Mouse (Mus musculus) adrenal gland, adult 8-10 months (tissue): ENCODE data around the gene Zfp148. TPM values are rescaled to one million over a fixed set of nuclear protein-coding genes. Genes with fewer than 3 reads are reported as not detected.

ENCODE experiments used
- DNase-seq: peaks from one replicate; pipeline ENCODE4 v3.0.0; 2022
- total RNA-seq, 4 experiments: library from RNA; stranded (reverse); gene quantifications; 2 replicates each; pipeline ENCODE4 v1.2.4; 2022

The Zfp148 gene
- total RNA-seq, 4 experiments from 2014 or later: 52.2 to 82.0 (median 73.8) TPM

DNA sequence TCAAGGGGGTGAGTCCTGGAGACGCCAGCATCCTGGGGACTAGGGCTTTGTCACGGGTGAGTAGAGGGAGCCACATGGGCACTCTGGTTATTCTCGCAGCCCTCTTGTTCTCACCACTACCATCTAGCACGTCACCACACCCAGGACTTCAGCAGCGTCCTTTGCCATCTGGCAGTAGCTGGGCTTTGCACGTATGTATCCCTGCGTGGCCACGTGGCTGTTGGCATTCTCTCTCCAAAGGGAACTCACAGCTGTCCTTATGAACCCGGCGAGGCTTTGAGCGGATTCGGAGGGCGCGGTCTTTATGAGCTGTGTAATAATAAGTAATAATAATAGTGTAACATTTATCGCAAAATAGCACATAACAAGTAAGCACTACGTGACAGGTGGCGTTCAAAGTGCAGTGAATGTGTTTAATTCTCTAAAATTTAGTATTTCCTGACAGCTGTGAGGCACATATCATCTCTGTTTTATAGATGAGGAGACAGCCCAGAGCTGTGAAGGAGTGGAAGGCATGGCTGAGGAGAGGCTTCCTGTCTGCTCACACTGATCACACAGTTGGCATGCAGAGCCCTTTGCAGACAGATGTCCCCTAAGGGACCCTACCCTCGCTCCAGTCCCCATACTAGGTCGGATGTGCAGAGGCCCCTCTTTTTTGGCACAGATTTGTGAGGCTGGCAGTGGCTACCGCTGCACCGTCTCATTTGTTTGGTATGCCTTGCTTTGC is 157.0 kb downstream of the Zfp148 start:
- DNase-seq: no peak

DNA sequence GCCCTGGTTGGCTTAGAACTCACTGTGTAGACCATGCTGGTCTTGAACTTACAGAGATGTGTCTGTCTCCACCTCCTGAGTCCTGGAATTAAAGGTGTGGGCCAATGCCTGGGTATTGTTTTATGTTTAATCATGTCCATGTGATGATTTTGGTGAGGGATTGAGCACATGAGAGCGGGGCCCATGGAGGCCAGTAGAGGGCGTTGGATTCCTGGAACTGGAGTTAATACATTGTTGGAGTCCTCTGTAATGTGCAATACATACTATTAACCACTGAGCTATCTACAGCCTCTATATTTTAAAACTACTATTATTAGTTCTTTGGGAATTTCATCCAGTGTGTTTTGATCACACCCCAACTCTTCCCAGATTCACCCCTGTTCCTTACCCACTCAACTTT is 163.7 kb downstream of the Zfp148 start:
- no peak for DNase-seq

DNA sequence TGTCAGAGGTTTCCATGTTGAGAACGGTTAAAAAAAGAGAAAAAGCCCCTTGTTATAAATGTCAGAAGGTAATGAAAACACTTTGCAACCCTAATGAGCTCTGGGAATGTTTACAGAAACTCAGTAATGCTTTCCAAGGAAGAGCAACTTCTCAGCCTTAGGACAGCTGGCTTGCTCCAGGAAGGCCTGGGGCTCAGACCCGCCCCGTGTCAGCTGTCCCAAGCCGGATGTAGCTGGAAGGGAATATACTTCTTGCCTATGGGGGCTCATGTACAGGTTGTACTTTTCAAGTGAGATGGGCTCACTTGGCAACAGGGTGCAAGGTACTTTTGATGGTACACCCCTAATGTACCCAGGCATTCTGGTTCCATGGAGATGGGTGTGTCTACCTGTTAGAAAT is 164.9 kb downstream of the Zfp148 start:
- no peak for DNase-seq

DNA sequence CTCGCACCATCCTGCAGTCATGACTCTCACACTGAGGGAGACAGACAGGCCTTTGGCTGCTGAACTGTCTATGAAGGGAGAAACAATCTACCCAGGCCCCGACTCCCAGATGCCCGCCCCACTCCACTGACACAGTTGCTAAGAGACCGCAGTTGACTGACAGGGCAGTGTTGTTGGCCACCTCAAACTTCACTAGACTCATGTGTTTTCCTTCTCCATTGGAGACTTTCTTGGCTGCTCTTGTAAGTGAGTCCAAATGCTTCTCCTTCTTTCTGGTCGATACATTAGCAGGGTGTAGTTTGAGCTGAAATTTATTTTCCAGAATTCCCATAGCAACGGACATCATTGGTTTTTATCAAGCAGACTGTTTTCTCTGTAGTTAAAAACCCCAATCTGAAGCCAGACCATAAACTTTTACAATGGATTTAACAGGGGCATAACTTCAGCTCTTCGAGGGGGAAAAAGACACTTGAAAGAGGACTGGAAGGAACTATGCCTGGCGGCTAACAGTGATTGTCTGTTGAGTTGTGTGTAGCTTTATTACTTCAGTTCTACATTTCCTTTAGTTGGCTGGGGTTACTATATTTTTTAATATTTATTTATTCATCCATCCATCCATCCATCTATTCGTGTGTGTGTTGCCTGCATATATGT is 173.2 kb downstream of the Zfp148 start:
- no peak for DNase-seq

Other genes with a start within 250 kb of the Zfp148 start
- gene Osbpl11, start 195.8 kb upstream of the Zfp148 start, total RNA-seq: 10 to 100 TPM; 34.5 to 41.2 (median 37.7) TPM
- 10 to 100 TPM; 40.6 to 55.9 (median 48.8) TPM for gene Snx4, start 129.4 kb upstream of the Zfp148 start, total RNA-seq
- gene Slc12a8, start 136.5 kb downstream of the Zfp148 start, total RNA-seq: under 1 TPM; 0.55 to 0.91 (median 0.77) TPM